Mouse (Mus musculus): ENCODE measurements around the gene Gal3st2. TPM values are rescaled to one million over a fixed set of nuclear protein-coding genes. Genes with fewer than 3 reads are reported as not detected.
"Not testable (repeated sequence)": the region's sequence is repeated elsewhere in the genome, so short reads cannot be mapped to it uniquely, and the experiment has no call there.

Gene Gal3st2
- polyA plus RNA-seq, 1 experiment from 2014 or later, result 0.06 TPM

DNA sequence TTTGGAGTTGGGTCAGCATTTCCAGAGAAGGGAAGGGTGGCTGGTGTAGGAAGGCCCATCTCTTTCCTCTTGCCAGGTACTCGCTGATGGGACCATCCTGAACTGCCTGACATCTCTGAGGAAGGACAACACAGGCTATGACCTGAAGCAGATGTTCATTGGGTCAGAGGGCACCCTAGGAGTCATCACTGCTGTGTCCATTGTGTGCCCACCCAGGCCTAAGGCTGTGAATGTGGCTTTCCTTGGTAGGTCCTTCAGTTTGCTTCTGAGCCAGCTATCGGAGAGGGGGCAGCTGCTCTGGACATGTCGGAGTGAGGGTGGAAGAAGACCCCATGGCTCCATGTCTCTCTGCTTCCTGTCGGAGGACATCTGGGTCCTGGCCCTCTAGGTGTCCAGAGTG is 25.9 kb upstream of the Gal3st2 start:
- H3K27ac ChIP-seq, result no peak overlapping the region
- H3K36me3 ChIP-seq, result peaks cover 24% of the 10 kb centered on the region
- no peak overlapping the region for H3K4me3 ChIP-seq
- H3K9ac ChIP-seq, result no peak overlapping the region
- ATAC-seq (ENCODE audit: insufficient number of reproducible peaks, insufficient read depth, low FRiP score, low TSS enrichment), result no peak
- H3K9me3 ChIP-seq, result no peaks in the 10 kb centered on the region
- no peaks in the 10 kb centered on the region for H3K27me3 ChIP-seq
- H3K4me1 ChIP-seq, result no peaks in the 10 kb centered on the region
- no peak overlapping the region for H3K4me2 ChIP-seq (replicated peaks)
- 90% methylated on average over 4 of the region's 4 CpGs for WGBS

DNA sequence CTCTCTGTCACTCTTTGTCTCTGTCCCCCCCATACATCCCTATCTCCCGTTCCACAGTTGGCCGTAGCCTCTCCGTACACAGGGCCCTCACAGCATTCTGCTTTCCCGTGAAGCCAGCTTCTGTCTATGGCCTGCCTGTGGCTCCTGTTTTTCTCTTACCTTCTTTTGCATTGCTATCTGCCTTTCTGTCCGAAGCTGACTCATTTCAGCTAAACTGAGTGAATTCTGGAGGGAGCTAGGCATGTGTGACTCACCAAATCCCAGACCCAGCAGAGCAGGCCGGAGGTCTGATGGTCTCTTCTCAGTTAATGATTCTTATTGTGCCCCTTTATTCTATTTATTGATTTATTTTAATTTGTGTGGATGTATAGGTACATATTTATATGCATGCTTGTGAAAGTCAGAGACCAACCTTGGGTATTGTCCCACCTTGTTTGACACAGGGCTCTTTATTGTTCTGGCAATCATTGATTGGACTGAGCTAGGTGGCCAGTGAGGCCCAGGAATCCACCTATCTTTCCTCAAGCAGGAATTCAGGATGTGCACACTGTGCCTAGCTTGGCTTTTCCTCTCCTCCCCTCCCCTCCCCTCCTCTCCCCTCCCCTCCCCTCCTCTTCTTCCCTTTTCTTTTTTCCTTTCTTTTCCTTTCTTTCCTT is 25.1 kb upstream of the Gal3st2 start:
- no peak overlapping the region for H3K4me2 ChIP-seq (replicated peaks)
- H3K9me3 ChIP-seq, result no peaks in the 10 kb centered on the region
- H3K4me3 ChIP-seq, result no peak overlapping the region
- H3K27ac ChIP-seq, result no peak overlapping the region
- no peak overlapping the region for H3K9ac ChIP-seq
- WGBS, result 88% methylated on average over 6 of the region's 6 CpGs
- H3K36me3 ChIP-seq, result peaks cover 24% of the 10 kb centered on the region
- H3K27me3 ChIP-seq, result no peaks in the 10 kb centered on the region
- H3K4me1 ChIP-seq, result no peaks in the 10 kb centered on the region
- ATAC-seq (ENCODE audit: insufficient number of reproducible peaks, insufficient read depth, low FRiP score, low TSS enrichment), result no peak

DNA sequence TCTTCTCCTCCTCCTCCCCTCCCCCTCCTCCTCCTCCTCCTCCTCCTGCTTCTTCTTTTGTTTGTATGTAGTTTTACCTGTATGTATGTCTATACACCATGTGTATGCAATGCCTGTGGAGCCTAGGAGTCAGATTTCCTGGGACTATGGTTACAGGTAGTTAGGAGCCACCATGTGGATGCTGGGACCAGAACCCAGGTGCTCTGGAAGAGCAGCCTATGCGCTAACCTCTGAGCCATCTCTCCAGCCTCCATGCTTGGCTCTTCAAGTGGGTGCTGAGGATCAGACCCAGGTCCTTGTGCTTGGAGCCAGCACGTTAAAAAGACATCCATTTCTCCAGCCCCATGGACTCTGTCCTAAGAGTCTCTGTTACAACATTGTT is 24.6 kb upstream of the Gal3st2 start:
- 83% methylated on average over 2 of the region's 2 CpGs for WGBS
- peaks cover 24% of the 10 kb centered on the region for H3K36me3 ChIP-seq

DNA sequence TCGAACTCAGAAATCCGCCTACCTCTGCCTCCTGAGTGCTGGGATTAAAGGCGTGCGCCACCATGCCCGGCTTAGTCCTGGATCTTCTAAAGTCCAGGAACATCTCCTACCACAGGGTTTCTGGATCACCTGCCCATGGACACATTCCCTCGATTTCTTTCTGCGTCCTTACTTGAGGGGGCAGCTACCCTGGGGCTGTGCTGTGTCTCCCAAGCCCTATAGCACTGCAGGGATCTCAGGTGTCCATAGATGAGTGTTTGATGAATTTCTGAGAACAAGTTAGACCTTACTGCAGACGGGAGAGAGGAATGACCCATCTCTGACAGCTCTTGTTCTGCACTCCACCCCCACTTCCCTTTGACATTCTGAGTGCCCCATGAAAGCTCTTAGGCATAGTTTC is 23.8 kb upstream of the Gal3st2 start:
- no peaks in the 10 kb centered on the region for H3K4me1 ChIP-seq
- no peak overlapping the region for H3K27ac ChIP-seq
- no peaks in the 10 kb centered on the region for H3K27me3 ChIP-seq
- H3K4me2 ChIP-seq (replicated peaks), result no peak overlapping the region
- ATAC-seq (ENCODE audit: insufficient number of reproducible peaks, insufficient read depth, low FRiP score, low TSS enrichment), result no peak
- no peak overlapping the region for H3K9ac ChIP-seq
- H3K36me3 ChIP-seq, result peaks cover 24% of the 10 kb centered on the region
- 94% methylated on average over 8 of the region's 8 CpGs for WGBS
- H3K4me3 ChIP-seq, result no peak overlapping the region
- no peaks in the 10 kb centered on the region for H3K9me3 ChIP-seq

More for the DNA sequence above, 24.6 kb upstream of the Gal3st2 start:
- H3K4me2 ChIP-seq (replicated peaks), result no peak overlapping the region
- no peaks in the 10 kb centered on the region for H3K4me1 ChIP-seq
- no peaks in the 10 kb centered on the region for H3K27me3 ChIP-seq
- no peak overlapping the region for H3K27ac ChIP-seq
- no peak overlapping the region for H3K9ac ChIP-seq
- ATAC-seq (ENCODE audit: insufficient number of reproducible peaks, insufficient read depth, low FRiP score, low TSS enrichment), result no peak
- H3K4me3 ChIP-seq, result no peak overlapping the region
- no peaks in the 10 kb centered on the region for H3K9me3 ChIP-seq

DNA sequence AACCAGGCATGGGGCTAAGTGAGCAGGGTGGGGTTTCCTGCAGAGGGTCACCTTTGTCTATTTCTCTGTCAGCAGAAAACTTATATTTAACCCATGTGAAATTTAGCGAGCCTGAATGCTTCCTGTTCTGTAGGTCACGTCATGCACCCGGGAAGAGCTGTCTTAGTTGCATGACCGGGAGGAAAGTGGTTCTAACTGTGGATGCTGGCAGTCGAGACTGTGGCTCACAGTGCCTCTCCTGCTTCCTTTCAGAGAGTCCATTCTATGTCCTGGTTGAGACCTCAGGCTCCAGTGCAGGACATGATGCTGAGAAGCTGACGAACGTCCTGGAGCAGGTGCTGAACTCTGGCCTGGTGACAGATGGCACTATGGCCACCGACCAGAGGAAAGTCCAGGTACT is 22.5 kb upstream of the Gal3st2 start:
- not testable (repeated sequence) for H3K27me3 ChIP-seq; ATAC-seq (ENCODE audit: insufficient number of reproducible peaks, insufficient read depth, low FRiP score, low TSS enrichment); H3K9me3 ChIP-seq; H3K4me2 ChIP-seq (replicated peaks); H3K9ac ChIP-seq; H3K4me1 ChIP-seq; H3K4me3 ChIP-seq; H3K27ac ChIP-seq
- H3K36me3 ChIP-seq, result peaks cover 24% of the 10 kb centered on the region
- 80% methylated on average over 7 of the region's 8 CpGs for WGBS

DNA sequence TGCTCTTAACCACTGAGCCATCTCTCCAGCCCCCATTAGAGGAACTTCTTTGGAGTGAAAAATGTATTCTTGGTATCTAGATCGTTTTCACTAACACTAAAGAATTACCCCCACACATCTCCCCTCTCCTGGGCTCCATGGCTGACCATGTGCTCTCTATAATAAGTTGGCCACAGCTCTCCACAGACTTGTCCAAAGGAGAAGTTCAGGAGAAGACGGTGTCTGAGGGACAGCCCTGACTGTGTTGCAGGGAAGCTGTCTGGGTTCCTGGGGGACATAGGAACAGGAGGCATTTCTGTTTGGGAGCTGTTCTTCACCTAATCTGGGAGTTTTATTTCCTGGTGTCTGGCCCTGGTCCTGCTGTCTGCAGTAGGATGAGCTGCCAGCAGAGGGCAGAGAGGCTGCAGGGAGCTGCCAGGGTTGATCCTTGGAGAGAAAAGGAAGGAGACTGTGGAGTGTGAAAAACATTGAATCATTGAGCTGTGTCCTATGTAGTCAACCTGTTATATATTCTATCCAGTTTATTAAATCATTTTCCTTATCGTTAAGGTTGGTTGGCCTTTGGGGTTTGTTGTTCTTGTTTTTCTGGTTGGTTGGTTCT is 15.2 kb upstream of the Gal3st2 start:
- not testable (repeated sequence) for H3K4me1 ChIP-seq; H3K27ac ChIP-seq; H3K4me3 ChIP-seq; H3K9me3 ChIP-seq; H3K27me3 ChIP-seq; H3K9ac ChIP-seq; H3K4me2 ChIP-seq (replicated peaks); ATAC-seq (ENCODE audit: insufficient number of reproducible peaks, insufficient read depth, low FRiP score, low TSS enrichment); H3K36me3 ChIP-seq
- 89% methylated on average over 2 of the region's 3 CpGs for WGBS

DNA sequence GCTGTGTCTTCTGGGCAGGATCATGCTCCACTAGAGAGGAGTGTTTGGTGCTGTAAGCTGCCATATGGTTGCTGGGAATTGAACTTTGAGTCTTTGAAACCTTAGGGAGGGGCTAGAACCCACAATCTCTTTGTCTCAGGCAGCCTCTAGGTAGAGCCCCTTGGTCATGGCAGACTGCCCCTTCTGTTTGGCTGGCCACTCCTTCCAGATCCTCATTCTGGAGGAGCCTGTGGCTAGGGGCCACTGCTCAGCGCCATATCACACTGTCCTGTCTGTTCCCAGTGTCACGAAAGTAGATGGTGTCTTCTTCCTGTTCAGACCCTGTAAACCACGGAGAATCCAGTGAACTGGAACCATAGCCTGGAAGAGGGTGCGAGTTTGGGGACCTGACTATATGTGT is 5.3 kb upstream of the Gal3st2 start:
- 85% methylated on average over 4 of the region's 4 CpGs for WGBS
- not testable (repeated sequence) for H3K27me3 ChIP-seq; H3K4me3 ChIP-seq; H3K36me3 ChIP-seq; H3K27ac ChIP-seq; H3K4me2 ChIP-seq (replicated peaks); H3K9me3 ChIP-seq; H3K9ac ChIP-seq; ATAC-seq (ENCODE audit: insufficient number of reproducible peaks, insufficient read depth, low FRiP score, low TSS enrichment); H3K4me1 ChIP-seq

DNA sequence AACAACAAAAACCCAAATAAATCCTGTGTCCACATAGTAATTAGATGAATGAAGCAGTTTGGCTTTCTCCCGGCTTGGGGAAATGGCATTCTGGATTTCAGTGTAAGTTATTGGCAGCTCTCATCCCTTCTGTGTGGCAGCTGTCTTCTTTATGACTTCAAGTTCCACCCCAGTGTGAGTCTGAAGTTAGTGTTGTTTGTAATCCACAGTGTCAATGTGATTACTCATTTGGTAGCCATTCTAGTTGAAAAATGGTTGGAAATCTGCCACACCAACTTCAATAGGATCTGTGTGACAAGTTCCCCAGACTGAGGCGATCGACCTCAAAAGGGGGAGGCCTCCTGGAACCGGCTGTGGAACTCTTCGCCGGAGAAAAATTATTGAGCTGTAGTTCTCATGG is 3.7 kb upstream of the Gal3st2 start:
- Histone ChIP-seq H3K9ac (no peak overlapping the region), H3K27ac (no peak overlapping the region), H3K4me1 (no peaks in the 10 kb centered on the region), H3K36me3 (no peaks in the 10 kb centered on the region), H3K9me3 (no peaks in the 10 kb centered on the region), H3K4me3 (no peak overlapping the region), H3K27me3 (no peaks in the 10 kb centered on the region), H3K4me2 (replicated peaks) (no peak overlapping the region)
- 90% methylated on average over 6 of the region's 6 CpGs for WGBS
- no peak for ATAC-seq (ENCODE audit: insufficient number of reproducible peaks, insufficient read depth, low FRiP score, low TSS enrichment)

DNA sequence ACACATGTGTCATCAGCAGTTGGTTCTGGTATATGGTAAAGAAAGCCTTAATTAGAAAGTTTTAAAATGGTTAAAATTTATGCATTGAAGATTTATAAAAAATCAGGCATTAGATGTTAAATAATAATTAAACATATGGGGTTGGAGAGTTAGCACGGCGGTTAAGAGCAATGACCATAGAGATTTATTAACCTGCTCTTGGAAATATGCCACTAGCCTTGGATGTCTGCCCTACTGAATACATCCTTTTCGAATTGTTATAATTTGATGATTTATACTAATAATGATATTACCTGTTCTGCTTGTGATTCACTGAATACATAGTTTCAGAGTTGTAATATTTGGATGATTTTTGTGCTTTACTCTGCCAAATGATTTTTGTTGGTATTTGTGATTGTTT is 3.1 kb upstream of the Gal3st2 start:
- H3K27ac ChIP-seq, result no peak overlapping the region
- no peaks in the 10 kb centered on the region for H3K4me1 ChIP-seq
- no peaks in the 10 kb centered on the region for H3K9me3 ChIP-seq
- H3K9ac ChIP-seq, result no peak overlapping the region
- no peaks in the 10 kb centered on the region for H3K27me3 ChIP-seq
- no peak for ATAC-seq (ENCODE audit: insufficient number of reproducible peaks, insufficient read depth, low FRiP score, low TSS enrichment)
- 90% methylated on average over 3 of the region's 3 CpGs for WGBS
- H3K4me3 ChIP-seq, result no peak overlapping the region
- no peaks in the 10 kb centered on the region for H3K36me3 ChIP-seq
- H3K4me2 ChIP-seq (replicated peaks), result no peak overlapping the region

DNA sequence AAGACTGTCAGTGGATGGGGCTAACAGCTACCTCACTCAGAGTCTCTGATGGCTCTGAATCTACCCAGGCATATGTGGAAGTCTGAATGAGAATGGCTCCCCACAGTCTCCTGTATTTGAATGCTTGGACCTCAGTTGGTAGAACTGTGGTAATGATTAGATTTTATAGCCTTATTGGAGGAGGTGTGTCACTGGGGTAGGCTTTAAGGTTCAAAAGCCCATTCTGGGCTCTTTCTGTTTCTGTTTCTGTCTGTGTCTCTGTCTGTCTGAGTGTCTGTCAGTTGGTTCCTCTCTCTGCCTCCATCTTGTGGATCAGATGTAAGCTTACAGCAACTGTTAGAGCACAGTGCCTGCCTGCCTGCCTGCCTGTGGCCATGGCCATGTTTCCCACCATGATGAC is 1.5 kb upstream of the Gal3st2 start:
- Histone ChIP-seq H3K27me3 (no peaks in the 10 kb centered on the region), H3K4me2 (replicated peaks) (no peak overlapping the region), H3K27ac (no peak overlapping the region), H3K9me3 (no peaks in the 10 kb centered on the region), H3K36me3 (no peaks in the 10 kb centered on the region), H3K9ac (no peak overlapping the region), H3K4me3 (no peak overlapping the region), H3K4me1 (no peaks in the 10 kb centered on the region)
- no peak for ATAC-seq (ENCODE audit: insufficient number of reproducible peaks, insufficient read depth, low FRiP score, low TSS enrichment)

DNA sequence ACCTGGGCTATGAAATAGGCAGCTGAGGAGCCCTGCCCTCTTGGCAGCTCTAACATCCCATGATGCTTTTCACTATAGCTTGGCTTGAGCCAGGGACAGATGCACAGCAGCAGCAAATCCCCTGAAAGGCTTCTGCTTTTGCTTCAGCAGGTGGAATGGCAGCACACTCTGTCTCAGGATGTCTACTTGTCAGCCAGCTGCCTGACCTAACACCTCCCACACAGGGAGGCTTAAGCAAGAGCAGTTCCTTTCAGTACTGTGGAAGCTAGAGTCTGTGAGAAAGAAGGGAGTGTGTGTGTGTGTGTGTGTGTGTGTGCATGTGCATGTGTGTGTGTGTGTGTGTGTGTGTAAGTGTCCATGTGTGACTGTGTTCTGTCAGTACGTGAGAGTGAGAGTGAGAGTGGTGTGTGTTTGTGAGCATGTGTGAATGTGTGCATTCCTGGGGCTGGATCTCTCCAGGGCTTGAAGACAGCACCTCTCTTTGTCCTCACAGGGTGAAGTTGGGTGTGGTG is 10.5 kb downstream of the Gal3st2 start:
- not testable (repeated sequence) for ATAC-seq (ENCODE audit: insufficient number of reproducible peaks, insufficient read depth, low FRiP score, low TSS enrichment); H3K9ac ChIP-seq; H3K9me3 ChIP-seq; H3K36me3 ChIP-seq; H3K27me3 ChIP-seq; H3K4me1 ChIP-seq; H3K4me2 ChIP-seq (replicated peaks); H3K4me3 ChIP-seq; H3K27ac ChIP-seq
- WGBS, result 67% methylated on average over 1 of the region's 1 CpGs

DNA sequence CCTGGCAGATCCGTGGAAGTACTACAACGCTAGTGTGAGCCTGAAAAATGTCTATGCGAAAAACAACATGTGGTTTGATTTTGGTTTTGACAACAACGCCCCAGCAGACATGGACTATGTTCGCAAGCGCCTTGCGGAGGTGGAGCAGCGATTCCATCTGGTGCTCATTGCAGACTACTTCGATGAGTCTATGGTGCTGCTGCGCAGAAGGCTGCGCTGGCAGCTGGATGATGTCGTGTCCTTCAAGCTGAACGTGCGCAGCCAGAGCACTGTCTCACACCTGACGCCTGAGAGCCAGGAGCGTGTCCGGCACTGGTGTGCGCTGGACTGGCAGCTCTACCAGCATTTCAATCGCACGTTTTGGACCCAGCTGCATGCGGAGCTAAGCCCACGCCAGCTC is 13.3 kb downstream of the Gal3st2 start:
- not testable (repeated sequence) for ATAC-seq (ENCODE audit: insufficient number of reproducible peaks, insufficient read depth, low FRiP score, low TSS enrichment); H3K4me3 ChIP-seq; H3K27ac ChIP-seq; H3K27me3 ChIP-seq; H3K4me2 ChIP-seq (replicated peaks); H3K36me3 ChIP-seq; H3K9me3 ChIP-seq; H3K9ac ChIP-seq; H3K4me1 ChIP-seq
- WGBS, result 88% methylated on average over 17 of the region's 22 CpGs

Data from embryonic facial prominence, embryonic 12.5 days (tissue).